Mouse (Mus musculus) ES-E14 (cell line): ENCODE results near the gene Pappa.

Experiments used
- CHD2 ChIP-seq: IDR thresholded peaks from 2 replicates; pipeline ENCODE4 v1.6.1; 2014; ENCODE audit warnings: mild to moderate bottlenecking, low read depth, low read length, inconsistent platforms
- HCFC1 ChIP-seq: IDR thresholded peaks from 2 replicates; pipeline ENCODE4 v1.6.1; 2012; ENCODE audit warnings: low read length, inconsistent platforms, borderline replicate concordance; ENCODE audit not compliant: insufficient read depth
- ZC3H11A ChIP-seq: IDR thresholded peaks from 2 replicates; pipeline ENCODE4 v1.6.1; 2012; ENCODE audit warnings: low read depth, mild to moderate bottlenecking, inconsistent platforms, low read length, borderline replicate concordance
- ZNF384 ChIP-seq: IDR thresholded peaks from 2 replicates; pipeline ENCODE4 v1.6.1; 2012; ENCODE audit warnings: low read depth, low read length, inconsistent platforms

DNA sequence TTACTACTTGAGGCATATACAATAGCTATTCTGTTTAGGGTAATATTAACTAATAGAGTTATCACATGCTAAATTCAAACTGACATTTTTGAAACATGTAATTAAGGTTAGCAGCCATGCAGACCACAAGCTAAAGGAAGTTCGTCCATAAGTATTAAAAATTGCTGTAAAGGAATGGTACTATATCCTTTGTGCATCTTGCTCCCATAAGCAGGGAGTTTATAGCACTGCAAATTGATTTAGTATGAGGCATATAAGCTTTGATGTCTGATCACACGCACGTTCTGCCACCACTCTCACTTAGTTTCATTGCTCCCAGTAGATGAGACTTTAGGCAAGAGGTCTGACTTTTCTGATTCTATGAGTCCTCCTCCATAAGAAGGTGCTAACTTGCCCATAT lies 68.8 kb downstream of the Pappa start:
- TF ChIP-seq ZNF384 (no peak), HCFC1 (no peak), ZC3H11A (no peak), CHD2 (no peak)
